Mouse (Mus musculus): Measurements from ENCODE around the gene Klhl26. TPM values are rescaled to one million over a fixed set of nuclear protein-coding genes. Genes with fewer than 3 reads are reported as not detected.

Gene Klhl26
- polyA plus RNA-seq, 1 experiment from 2014 or later, result 29.0 TPM

GRCm38 (mm10) chr8:70482943-70483342, 6.2 kb upstream of the Klhl26 start:
- H3K9me3 ChIP-seq (replicated peaks), result no peaks in the 10 kb centered on the region
- no peaks in the 10 kb centered on the region for H3K36me3 ChIP-seq
- H3K27me3 ChIP-seq (ENCODE audit: low read depth, poor library complexity, severe bottlenecking), result peaks cover 57% of the 10 kb centered on the region
- no peak for DNase-seq (ENCODE audit: low spot score)
- no peak overlapping the region for H3K27ac ChIP-seq
- H3K4me3 ChIP-seq, result no peak overlapping the region
- H3K4me1 ChIP-seq, result peaks cover 52% of the 10 kb centered on the region
- WGBS, result 64% methylated on average over 2 of the region's 2 CpGs

- Histone ChIP-seq H3K27me3 (ENCODE audit: low read depth, poor library complexity, severe bottlenecking) (peaks cover 47% of the 10 kb centered on the region), H3K4me1 (peaks cover 52% of the 10 kb centered on the region), H3K36me3 (no peaks in the 10 kb centered on the region), H3K27ac (no peak overlapping the region), H3K9me3 (replicated peaks) (no peaks in the 10 kb centered on the region), H3K4me3 (no peak overlapping the region)
- DNase-seq (ENCODE audit: low spot score), result no peak
- WGBS, result 77% methylated on average over 3 of the region's 3 CpGs
Measured at GRCm38 (mm10) chr8:70481908-70482307, 5.1 kb upstream of the Klhl26 start.

GRCm38 (mm10) chr8:70477269-70477982, 658 bp upstream of the Klhl26 start:
- peak overlapping the region; percentile 83 for H3K4me3 ChIP-seq
- peaks cover 52% of the 10 kb centered on the region for H3K4me1 ChIP-seq
- WGBS, result under 1% methylated on average over 21 of the region's 21 CpGs
- H3K27me3 ChIP-seq (ENCODE audit: low read depth, poor library complexity, severe bottlenecking), result peaks cover 5% of the 10 kb centered on the region; the same call in 1 of the 2 replicates
- no peaks in the 10 kb centered on the region for H3K9me3 ChIP-seq (replicated peaks)
- peak; percentile 82 for DNase-seq (ENCODE audit: low spot score)
- peak overlapping the region; percentile 90 for H3K27ac ChIP-seq
- H3K36me3 ChIP-seq, result peaks cover 7% of the 10 kb centered on the region

GRCm38 (mm10) chr8:70471856-70472255, 4.9 kb downstream of the Klhl26 start:
- Histone ChIP-seq H3K4me1 (peaks cover 33% of the 10 kb centered on the region), H3K27me3 (ENCODE audit: low read depth, poor library complexity, severe bottlenecking) (no peaks in the 10 kb centered on the region)

GRCm38 (mm10) chr8:70469938-70470337, 6.8 kb downstream of the Klhl26 start:
- WGBS, result 74% methylated on average over 2 of the region's 2 CpGs
- Histone ChIP-seq H3K4me1 (peaks cover 23% of the 10 kb centered on the region), H3K4me3 (no peak overlapping the region), H3K27me3 (ENCODE audit: low read depth, poor library complexity, severe bottlenecking) (no peaks in the 10 kb centered on the region), H3K9me3 (replicated peaks) (no peaks in the 10 kb centered on the region), H3K36me3 (peaks cover 24% of the 10 kb centered on the region), H3K27ac (no peak overlapping the region)
- no peak for DNase-seq (ENCODE audit: low spot score)

More at GRCm38 (mm10) chr8:70471856-70472255, 4.9 kb downstream of the Klhl26 start:
- no peak for DNase-seq (ENCODE audit: low spot score)
- Histone ChIP-seq H3K4me3 (no peak overlapping the region), H3K36me3 (peaks cover 18% of the 10 kb centered on the region), H3K27ac (no peak overlapping the region), H3K9me3 (replicated peaks) (no peaks in the 10 kb centered on the region)
- 95% methylated on average over 7 of the region's 7 CpGs for WGBS

GRCm38 (mm10) chr8:70469295-70469916, 7.4 kb downstream of the Klhl26 start:
- H3K4me1 ChIP-seq, result peaks cover 25% of the 10 kb centered on the region
- no peaks in the 10 kb centered on the region for H3K27me3 ChIP-seq (ENCODE audit: low read depth, poor library complexity, severe bottlenecking)
- H3K36me3 ChIP-seq, result peaks cover 22% of the 10 kb centered on the region
- 77% methylated on average over 10 of the region's 10 CpGs for WGBS
- H3K4me3 ChIP-seq, result no peak overlapping the region
- no peak for DNase-seq (ENCODE audit: low spot score)
- no peaks in the 10 kb centered on the region for H3K9me3 ChIP-seq (replicated peaks)
- H3K27ac ChIP-seq, result no peak overlapping the region

- Histone ChIP-seq H3K4me3 (no peak overlapping the region), H3K27me3 (ENCODE audit: low read depth, poor library complexity, severe bottlenecking) (no peaks in the 10 kb centered on the region), H3K36me3 (peaks cover 22% of the 10 kb centered on the region), H3K27ac (no peak overlapping the region), H3K9me3 (replicated peaks) (no peaks in the 10 kb centered on the region), H3K4me1 (peaks cover 31% of the 10 kb centered on the region)
- DNase-seq (ENCODE audit: low spot score), result no peak
- 93% methylated on average over 4 of the region's 4 CpGs for WGBS
Measured at GRCm38 (mm10) chr8:70468733-70469132, 8.0 kb downstream of the Klhl26 start.

GRCm38 (mm10) chr8:70467907-70468306, 8.9 kb downstream of the Klhl26 start:
- Histone ChIP-seq H3K4me1 (peaks cover 37% of the 10 kb centered on the region), H3K27me3 (ENCODE audit: low read depth, poor library complexity, severe bottlenecking) (no peaks in the 10 kb centered on the region), H3K4me3 (no peak overlapping the region), H3K27ac (no peak overlapping the region), H3K9me3 (replicated peaks) (no peaks in the 10 kb centered on the region), H3K36me3 (peaks cover 25% of the 10 kb centered on the region)
- 67% methylated on average over 1 of the region's 1 CpGs for WGBS
- no peak for DNase-seq (ENCODE audit: low spot score)

GRCm38 (mm10) chr8:70467229-70467725, 9.5 kb downstream of the Klhl26 start:
- Histone ChIP-seq H3K4me3 (no peak overlapping the region), H3K36me3 (peaks cover 29% of the 10 kb centered on the region), H3K9me3 (replicated peaks) (no peaks in the 10 kb centered on the region), H3K4me1 (peaks cover 43% of the 10 kb centered on the region), H3K27ac (0 out of 2 replicates have a peak overlapping the region, but pooled peaks have one; percentile 61), H3K27me3 (ENCODE audit: low read depth, poor library complexity, severe bottlenecking) (no peaks in the 10 kb centered on the region)
- no peak for DNase-seq (ENCODE audit: low spot score)
- 70% methylated on average over 5 of the region's 5 CpGs for WGBS

GRCm38 (mm10) chr8:70466771-70467170, 10.0 kb downstream of the Klhl26 start:
- DNase-seq (ENCODE audit: low spot score), result no peak
- Histone ChIP-seq H3K27ac (0 out of 2 replicates have a peak overlapping the region, but pooled peaks have one; percentile 61), H3K9me3 (replicated peaks) (no peaks in the 10 kb centered on the region), H3K36me3 (peaks cover 29% of the 10 kb centered on the region), H3K27me3 (ENCODE audit: low read depth, poor library complexity, severe bottlenecking) (no peaks in the 10 kb centered on the region), H3K4me1 (peaks cover 48% of the 10 kb centered on the region), H3K4me3 (no peak overlapping the region)
- WGBS, result 77% methylated on average over 11 of the region's 11 CpGs

GRCm38 (mm10) chr8:70466305-70466704, 10.5 kb downstream of the Klhl26 start:
- H3K4me3 ChIP-seq, result no peak overlapping the region
- H3K9me3 ChIP-seq (replicated peaks), result no peaks in the 10 kb centered on the region
- no peak for DNase-seq (ENCODE audit: low spot score)
- H3K4me1 ChIP-seq, result peaks cover 52% of the 10 kb centered on the region
- no peaks in the 10 kb centered on the region for H3K27me3 ChIP-seq (ENCODE audit: low read depth, poor library complexity, severe bottlenecking)
- H3K27ac ChIP-seq, result 0 out of 2 replicates have a peak overlapping the region, but pooled peaks have one; percentile 61
- H3K36me3 ChIP-seq, result peaks cover 29% of the 10 kb centered on the region
- 92% methylated on average over 4 of the region's 4 CpGs for WGBS

- H3K27ac ChIP-seq, result no peak overlapping the region
- no peak overlapping the region for H3K4me3 ChIP-seq
- H3K27me3 ChIP-seq (ENCODE audit: low read depth, poor library complexity, severe bottlenecking), result no peaks in the 10 kb centered on the region
- WGBS, result 94% methylated on average over 4 of the region's 4 CpGs
- DNase-seq (ENCODE audit: low spot score), result no peak
- no peaks in the 10 kb centered on the region for H3K9me3 ChIP-seq (replicated peaks)
- H3K4me1 ChIP-seq, result peaks cover 55% of the 10 kb centered on the region
- peaks cover 28% of the 10 kb centered on the region for H3K36me3 ChIP-seq
Measured at GRCm38 (mm10) chr8:70465701-70466100, 11.1 kb downstream of the Klhl26 start.

- Histone ChIP-seq H3K27ac (no peak overlapping the region), H3K9me3 (replicated peaks) (no peaks in the 10 kb centered on the region), H3K36me3 (peaks cover 34% of the 10 kb centered on the region), H3K4me1 (peaks cover 55% of the 10 kb centered on the region), H3K27me3 (ENCODE audit: low read depth, poor library complexity, severe bottlenecking) (no peaks in the 10 kb centered on the region), H3K4me3 (no peak overlapping the region)
- DNase-seq (ENCODE audit: low spot score), result no peak
- 94% methylated on average over 6 of the region's 6 CpGs for WGBS
Measured at GRCm38 (mm10) chr8:70464162-70464561, 12.6 kb downstream of the Klhl26 start.
